Mouse (Mus musculus) kidney, postnatal 36 days (tissue): ENCODE results near the gene Prr13.

ENCODE experiments used
- DNase-seq, 2 experiments: peaks; one replicate each; pipeline ENCODE4 v3.0.0; 2021 to 2022; ENCODE audit warnings: mixed read lengths in 2 of 2

Prr13 gene

DNA sequence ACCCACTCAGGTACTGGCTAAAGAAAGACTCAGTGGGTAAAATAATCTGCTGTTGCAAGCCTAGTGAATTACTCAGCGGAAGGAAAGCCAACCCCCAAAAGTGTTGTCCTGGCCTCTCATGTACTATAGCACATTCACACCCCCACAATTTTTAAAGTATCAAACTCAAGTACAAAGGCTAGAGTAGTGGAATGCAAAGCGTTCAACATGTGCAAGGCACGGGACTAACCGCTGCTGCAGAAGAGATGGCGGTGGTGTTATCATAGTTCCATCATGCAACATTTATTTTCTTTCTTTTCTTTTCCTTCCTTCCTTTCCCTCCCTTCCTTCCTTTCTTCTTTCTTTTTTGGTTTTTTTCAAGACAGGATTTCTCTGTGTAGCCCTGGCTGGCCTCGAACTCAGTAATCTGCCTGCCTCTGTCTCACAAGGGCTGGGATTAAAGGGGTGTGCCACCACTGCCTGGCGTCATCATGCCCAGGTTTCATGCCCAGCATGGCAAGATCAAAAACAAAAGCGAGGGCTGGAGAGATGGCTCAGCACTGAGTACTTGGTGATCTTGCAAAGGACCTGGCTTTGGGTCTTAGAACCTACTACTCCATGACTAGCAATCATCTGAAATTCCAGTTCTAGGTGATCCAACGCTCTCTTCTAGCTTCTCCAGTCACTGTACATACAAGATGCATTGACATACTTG is 47.1 kb downstream of the Prr13 start:
- no peak for DNase-seq

DNA sequence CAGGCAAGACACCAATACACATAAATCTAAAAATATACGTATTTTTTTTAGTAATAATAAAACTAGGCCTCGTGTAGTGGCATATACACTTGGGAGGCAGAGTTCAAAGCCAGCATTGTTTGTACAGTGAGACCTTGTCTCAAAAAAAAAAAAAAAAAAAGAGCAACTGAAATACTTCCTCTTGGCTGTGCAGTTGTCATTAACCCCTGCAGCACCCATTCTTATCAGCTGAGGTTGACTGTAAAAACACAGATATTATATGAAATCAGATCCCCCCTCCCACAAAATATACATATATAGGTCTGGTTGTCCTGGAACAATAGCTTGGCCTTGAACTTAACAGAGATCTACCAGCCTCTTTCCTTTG is 47.6 kb downstream of the Prr13 start:
- no peak for DNase-seq

DNA sequence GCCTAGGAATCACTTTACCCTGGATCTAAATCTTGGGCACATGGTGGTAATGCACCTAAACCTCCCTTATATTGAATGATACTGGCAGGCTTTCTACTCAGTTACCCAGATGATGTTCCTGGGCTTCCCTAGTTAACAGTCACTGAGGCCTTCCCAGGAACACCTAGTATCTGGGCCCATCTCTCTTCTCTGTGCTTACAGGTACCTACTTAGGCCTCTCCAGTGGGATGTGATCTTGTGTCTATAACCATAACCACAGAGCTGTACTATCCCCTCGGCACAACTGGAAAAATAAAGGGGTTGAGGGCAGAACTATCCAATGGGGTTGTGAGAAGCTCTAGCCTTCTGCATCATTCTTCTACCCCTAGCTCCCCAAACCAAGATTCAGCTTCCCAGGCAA is 48.0 kb downstream of the Prr13 start:
- no peak for DNase-seq

DNA sequence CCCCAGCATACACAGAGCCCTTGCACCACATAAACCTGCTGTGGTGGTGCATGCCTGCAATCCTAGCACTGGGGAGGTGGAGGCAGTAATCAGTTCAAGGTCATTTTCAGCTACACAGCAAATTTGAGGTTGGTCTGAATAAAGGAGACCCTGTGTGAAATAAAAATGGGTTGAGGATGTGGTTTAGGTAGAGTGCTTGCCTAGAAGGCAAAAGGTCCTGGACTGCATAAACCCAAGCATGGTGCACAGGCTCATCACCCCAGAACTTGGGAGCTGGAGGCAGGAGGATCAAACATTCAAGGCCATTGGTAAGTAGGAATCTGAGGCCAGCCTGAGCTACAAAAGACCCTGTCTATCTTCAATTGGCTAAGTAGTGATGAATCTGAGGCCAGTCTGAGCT is 48.7 kb downstream of the Prr13 start:
- DNase-seq = no peak

DNA sequence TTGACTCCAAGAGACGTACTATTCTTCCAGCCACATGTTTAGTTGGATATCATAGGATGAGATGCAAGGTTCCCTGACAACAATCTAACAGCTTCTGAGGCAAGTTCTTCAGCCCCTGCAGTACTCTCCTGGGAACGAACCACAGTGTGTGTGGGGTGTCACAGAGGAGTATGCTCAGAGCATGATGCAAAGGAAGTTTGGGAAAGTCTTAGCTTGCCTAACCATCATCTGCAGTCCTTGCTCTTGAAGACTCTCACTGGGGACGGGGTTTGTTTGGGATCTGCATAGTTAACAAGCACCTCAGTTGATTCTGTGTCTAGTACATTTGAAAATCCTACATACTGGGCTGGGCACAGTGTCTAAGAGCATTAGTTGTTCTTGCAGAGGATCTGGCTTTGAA is 49.5 kb downstream of the Prr13 start:
- DNase-seq = no peak

DNA sequence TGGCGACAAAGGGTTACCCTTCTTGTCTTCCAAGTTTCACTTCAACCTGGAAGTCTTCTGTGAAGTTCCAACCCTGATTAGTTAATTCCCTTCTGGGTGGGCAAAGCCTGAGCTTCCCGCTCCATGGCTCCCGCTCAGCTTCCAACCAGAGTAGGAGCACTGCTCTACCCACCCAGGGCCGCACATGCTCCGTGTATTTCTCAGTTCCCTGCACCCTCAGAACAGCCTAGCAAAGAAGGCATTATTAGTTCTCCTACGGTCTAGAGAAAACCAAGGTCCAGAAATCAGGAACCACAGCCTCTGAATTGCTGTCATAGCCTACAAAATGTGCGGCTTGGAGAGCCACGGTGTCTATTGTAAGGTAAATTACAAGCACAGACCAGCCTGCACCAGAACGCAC is 51.3 kb downstream of the Prr13 start:
- DNase-seq = no peak

DNA sequence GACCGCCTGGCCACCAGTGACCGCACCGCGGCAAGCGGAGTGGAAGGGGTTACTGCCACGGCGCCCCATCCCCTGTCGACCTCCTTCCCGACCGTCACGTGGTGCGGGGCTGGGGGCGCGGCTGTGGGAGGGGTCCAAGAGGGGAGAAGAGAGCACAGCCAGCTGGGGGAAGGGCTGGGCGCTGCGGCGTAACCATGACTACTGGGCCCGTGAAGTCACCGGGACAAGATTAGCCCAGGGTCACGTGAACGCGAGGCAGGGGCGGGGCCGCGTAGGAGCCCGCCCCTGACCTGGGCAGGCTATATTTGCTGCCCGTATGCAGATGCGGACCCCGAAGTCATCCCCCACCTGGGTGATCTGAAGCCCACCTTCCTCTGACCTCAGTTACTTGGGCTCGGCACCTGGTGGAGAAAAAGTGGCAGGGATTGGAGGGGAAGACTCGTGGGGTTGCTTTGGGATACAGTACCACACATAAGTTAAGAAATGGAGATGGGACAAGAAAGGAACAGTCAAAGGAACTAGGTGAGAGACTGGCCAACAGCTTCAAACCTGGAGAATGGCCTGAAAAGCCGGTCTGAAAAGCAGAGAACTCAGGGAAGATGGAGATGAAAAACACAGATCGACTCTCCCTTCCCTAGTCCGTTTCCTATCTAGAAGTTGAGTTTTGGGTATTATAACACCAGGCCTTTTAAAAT is 51.9 kb downstream of the Prr13 start:
- peak; percentile 90 to 92 for DNase-seq

DNA sequence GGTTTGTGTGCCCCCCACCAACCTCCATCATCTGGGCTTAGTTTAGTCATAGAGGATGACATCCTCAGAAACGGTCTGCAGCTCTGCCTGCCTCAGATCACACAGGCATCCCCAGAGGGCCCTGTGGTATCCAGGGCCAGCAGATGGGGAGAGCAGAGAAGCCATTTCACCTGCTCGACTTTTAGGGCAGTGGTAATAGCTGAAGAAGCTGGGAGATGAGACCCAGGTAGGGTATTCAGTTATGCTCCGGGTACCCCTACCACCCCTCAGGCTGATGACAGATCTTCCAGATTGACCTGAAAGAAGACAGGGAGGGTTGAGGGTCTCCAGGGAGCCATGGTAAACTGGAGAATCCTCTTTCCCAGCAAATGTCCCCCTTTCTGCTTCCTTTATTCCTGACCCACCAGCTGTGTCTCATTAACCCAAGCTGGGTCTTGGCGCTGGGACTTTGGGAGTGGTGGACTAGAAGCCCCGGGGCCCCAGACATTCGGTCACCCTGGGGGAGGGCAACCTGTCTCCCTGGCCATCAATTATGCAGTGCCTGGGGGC is 52.5 kb downstream of the Prr13 start:
- DNase-seq = no peak

DNA sequence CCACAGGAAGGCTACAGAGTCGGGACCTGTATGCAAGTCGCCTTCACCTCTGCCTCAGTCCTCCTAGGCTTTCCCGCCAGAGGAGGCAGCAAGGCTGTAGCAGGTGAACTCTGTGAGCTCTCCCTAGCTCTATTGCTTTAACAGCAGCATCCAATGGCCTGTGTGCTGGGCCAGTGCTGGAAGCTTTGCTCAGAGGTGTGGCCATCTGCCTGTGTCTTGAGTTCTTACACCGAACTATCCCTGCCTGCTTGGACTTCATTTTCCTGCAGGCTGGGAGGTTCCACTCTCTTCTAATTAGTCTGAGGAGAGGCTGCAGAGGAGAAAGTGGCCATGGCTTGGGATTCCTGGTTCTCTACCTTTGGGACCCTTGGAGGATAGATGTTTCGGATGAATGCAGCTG is 53.2 kb downstream of the Prr13 start:
- DNase-seq = no peak
